ENCODE assay signal across 8 mouse cellular contexts in the genomic region with DNA sequence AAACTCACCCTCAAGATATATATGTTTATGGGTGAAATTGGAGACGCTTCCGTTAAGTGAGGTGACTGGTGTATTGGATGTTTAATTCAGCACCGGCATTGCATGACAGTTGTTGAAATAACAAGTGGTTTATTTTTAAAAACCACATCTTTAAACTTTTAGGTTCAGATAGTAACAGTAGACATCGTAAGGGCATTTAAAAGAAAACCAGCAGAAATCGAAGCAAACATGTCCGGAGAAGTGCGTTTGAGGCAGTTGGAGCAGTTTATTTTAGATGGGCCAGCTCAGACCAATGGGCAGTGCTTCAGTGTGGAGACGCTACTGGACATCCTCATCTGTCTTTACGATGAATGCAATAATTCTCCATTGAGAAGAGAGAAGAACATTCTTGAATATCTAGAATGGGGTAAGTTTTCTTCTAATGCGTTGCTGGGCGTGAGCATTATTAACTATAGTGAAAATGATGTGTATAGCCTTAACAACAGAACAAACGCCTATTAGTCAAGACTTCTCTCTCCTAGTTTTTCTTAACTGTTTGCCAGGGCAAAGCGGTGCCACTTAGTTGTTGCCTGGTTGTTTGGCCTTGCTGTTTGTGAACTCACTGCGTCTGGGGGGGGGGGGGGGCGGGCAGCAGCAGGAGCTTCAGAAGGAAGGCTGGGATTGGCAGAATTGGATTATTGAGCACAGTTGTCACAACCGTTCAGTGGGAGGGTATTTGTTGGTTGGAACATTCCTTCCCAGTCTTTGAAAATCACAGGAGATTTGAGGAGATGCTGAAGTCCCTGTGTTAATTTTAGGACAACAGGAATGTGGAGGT. TPM values are rescaled to one million over a fixed set of nuclear protein-coding genes. Genes with fewer than 3 reads are reported as not detected.
DNase-seq lines count a peak whose midpoint lies in the region; ATAC-seq and TF ChIP-seq lines count a peak whose summit lies in the region.

No protein-coding gene starts in this region.

- peak overlapping the region; percentile 99 for H3K27ac ChIP-seq in layer of hippocampus, adult 2 months
- H3K27ac ChIP-seq in forebrain, embryonic 14.5 days (ENCODE audit: low read depth, low read length), result no peak overlapping the region
- H3K27ac ChIP-seq in limb, embryonic 15.5 days, result no peak overlapping the region
- no peak overlapping the region for H3K27ac ChIP-seq in small intestine, adult 2 months (ENCODE audit: insufficient read depth, low read depth, low read length)

- no peak for ATAC-seq in forebrain, embryonic 14.5 days
- ATAC-seq in limb, embryonic 15.5 days (ENCODE audit: insufficient number of reproducible peaks, low FRiP score, low TSS enrichment, low read depth), result no peak

- H3K9me3 ChIP-seq in forebrain, embryonic 14.5 days (replicated peaks; ENCODE audit: control insufficient read depth, low read length), result no peaks in the 10 kb centered on the region
- no peaks in the 10 kb centered on the region for H3K9me3 ChIP-seq in limb, embryonic 15.5 days

- H3K4me1 ChIP-seq in forebrain, embryonic 14.5 days (ENCODE audit: control insufficient read depth, insufficient read depth, low read length), result peaks cover 21% of the 10 kb centered on the region
- H3K4me1 ChIP-seq in limb, embryonic 15.5 days, result peaks cover 21% of the 10 kb centered on the region
- no peaks in the 10 kb centered on the region; the same call in 1 of the 2 replicates for H3K4me1 ChIP-seq in small intestine, adult 2 months (ENCODE audit: control insufficient read depth, insufficient read depth, insufficient read length, low read length)

- H3K4me3 ChIP-seq in layer of hippocampus, adult 2 months, result peak overlapping the region; percentile 87
- H3K4me3 ChIP-seq in forebrain, embryonic 14.5 days (ENCODE audit: low read depth, low read length), result peak overlapping the region; percentile 72
- H3K4me3 ChIP-seq in limb, embryonic 15.5 days, result peak overlapping the region; percentile 80
- peak overlapping the region; percentile 36 for H3K4me3 ChIP-seq in small intestine, adult 2 months (ENCODE audit: low read depth, low read length)

- intact Hi-C loops in gastrocnemius, postnatal 36 days (cut with DNase I), result no loop called here

- peak overlapping the region; percentile 56 for H3K9ac ChIP-seq in forebrain, embryonic 14.5 days (ENCODE audit: low read length)
- no peak overlapping the region for H3K9ac ChIP-seq in limb, embryonic 15.5 days

- no peaks in the 10 kb centered on the region for H3K27me3 ChIP-seq in forebrain, embryonic 14.5 days (replicated peaks; ENCODE audit: control insufficient read depth, insufficient read depth, low read length)
- H3K27me3 ChIP-seq in limb, embryonic 15.5 days, result no peaks in the 10 kb centered on the region
- H3K27me3 ChIP-seq in small intestine, adult 2 months (ENCODE audit: control insufficient read depth, insufficient read depth, low read length), result 0 out of 2 replicates have a peak, but pooled peaks cover 6% of the 10 kb centered on the region

- H3K36me3 ChIP-seq in forebrain, embryonic 14.5 days (ENCODE audit: control insufficient read depth, insufficient read depth, low read length), result no peaks in the 10 kb centered on the region
- H3K36me3 ChIP-seq in limb, embryonic 15.5 days, result no peaks in the 10 kb centered on the region
- no peaks in the 10 kb centered on the region for H3K36me3 ChIP-seq in small intestine, adult 2 months (ENCODE audit: control insufficient read depth, insufficient read depth, low read length)

- no peak for TF ChIP-seq CTCF in layer of hippocampus, adult 2 months (conservative IDR thresholded peaks at IDR 0.05)
- TF ChIP-seq CTCF in small intestine, adult 2 months (IDR thresholded peaks at IDR 0.05; ENCODE audit: extremely low read depth, insufficient read length, insufficient replicate concordance, low read depth, low read length), result no peak

- TF ChIP-seq POLR2A in small intestine, adult 2 months (IDR thresholded peaks at IDR 0.05; ENCODE audit: low read depth, low read length), result no peak

- DNase-seq in layer of hippocampus, adult 2 months (ENCODE audit: low spot score in 2 of 2), result peak; percentile 18 to 37
- no peak for DNase-seq in layer of hippocampus, postnatal 36 days
- DNase-seq in brain, adult 2 months (ENCODE audit: low read depth, low spot score), result peak; percentile 88
- DNase-seq in forebrain, embryonic 14.5 days (ENCODE audit: low spot score), result peak; percentile 49
- DNase-seq in gastrocnemius, postnatal 36 days, result no peak
- DNase-seq in gastrocnemius, adult 18-20 months (ENCODE audit: low spot score), result no peak

- peak overlapping the region; percentile 75 for H3K4me2 ChIP-seq in forebrain, embryonic 14.5 days (ENCODE audit: low read length)
- H3K4me2 ChIP-seq in limb, embryonic 15.5 days, result peak overlapping the region; percentile 79

- WGBS in forebrain, embryonic 14.5 days, result under 1% methylated on average over 16 of the region's 16 CpGs
- 3% methylated on average over 16 of the region's 16 CpGs for WGBS in limb, embryonic 15.5 days
- 1% methylated on average over 16 of the region's 16 CpGs for WGBS in small intestine, adult 2 months

RNA-seq across cellular contexts. Expression of a gene that starts 0.8 kb away (rescaled TPM):
- 100 to 1,000 TPM; 229 to 247 TPM for total RNA-seq in layer of hippocampus, adult 2 months (2021)
- 100 to 1,000 TPM; 239 to 246 TPM for total RNA-seq in layer of hippocampus, postnatal 36 days (2021)
- 18.1 and 22.5 TPM in 2 replicates for polyA plus RNA-seq in forebrain, embryonic 14.5 days (2014; fragmentation: Nextera tagmentation; extraction: Ambion mirVana)
- polyA plus RNA-seq in limb, embryonic 15.5 days (2015; fragmentation: Nextera tagmentation; extraction: Ambion mirVana), result 15.7 and 17.6 TPM in 2 replicates
- 3.3 and 6.6 TPM in 2 replicates for polyA plus RNA-seq in small intestine, adult 2 months (2012; rRNA removed)
- 10 to 100 TPM; 21.7 to 21.9 TPM for total RNA-seq in gastrocnemius, postnatal 36 days (2021)
- 10 to 100 TPM; 19.1 to 25.7 TPM for total RNA-seq in gastrocnemius, adult 18-20 months (2021)

Comparison
In these comparisons a context has a peak if more than half of its experiments do, and no peak if none do; other contexts are left out.
1. DNase-seq: peak in layer of hippocampus, adult 2 months (2 of 2), brain, adult 2 months (single experiment) and forebrain, embryonic 14.5 days (single experiment); none in layer of hippocampus, postnatal 36 days (0 of 2), gastrocnemius, postnatal 36 days (0 of 2) and gastrocnemius, adult 18-20 months (single experiment).
2. H3K4me3 ChIP-seq: peak in every context shown above with its lines; median percentile 87 in layer of hippocampus, adult 2 months; 80 in limb, embryonic 15.5 days; 72 in forebrain, embryonic 14.5 days; 36 in small intestine, adult 2 months.
3. RNA of a gene that starts 0.8 kb away (total RNA-seq): 229 to 247 TPM in layer of hippocampus, adult 2 months and 239 to 246 TPM in layer of hippocampus, postnatal 36 days; 19.1 to 25.7 TPM in gastrocnemius, adult 18-20 months and 21.7 to 21.9 TPM in gastrocnemius, postnatal 36 days; every median in the first group is over 4 times any median in the second.